Mouse (Mus musculus): ENCODE measurements around the gene Plaur.

- no peak for TF ChIP-seq POLR2A (IDR thresholded peaks at IDR 0.05; ENCODE audit: insufficient read depth, low read length)
- TF ChIP-seq CTCF (IDR thresholded peaks at IDR 0.05; ENCODE audit: low read depth, low read length) = no peak
- no peak for TF ChIP-seq EP300 (IDR thresholded peaks at IDR 0.05; ENCODE audit: insufficient read depth, low read depth, low read length)
Measured at GRCm38 (mm10) chr7:24423956-24424732, 38.1 kb upstream of the Plaur start.
